Mouse (Mus musculus) hindbrain, embryonic 10.5 days (tissue): ENCODE measurements around the gene Prkn. TPM values are rescaled to one million over a fixed set of nuclear protein-coding genes. Genes with fewer than 3 reads are reported as not detected.

ENCODE experiments used
- DNase-seq: peaks from one replicate; pipeline ENCODE4 v3.0.0-alpha.2; 2017; ENCODE audit warnings: low spot score
- H3K27ac ChIP-seq: fragments of 300-500 bp; sonication (generic); 2 replicates; pipeline ENCODE4 v1.5.1; 2016; ENCODE audit warnings: mild to moderate bottlenecking, moderate library complexity
- H3K27me3 ChIP-seq: fragments of 300-500 bp; sonication (generic); 2 replicates; pipeline ENCODE4 v1.6.1; 2016; ENCODE audit warnings: mild to moderate bottlenecking; ENCODE audit not compliant: poor library complexity, insufficient read depth, severe bottlenecking
- H3K36me3 ChIP-seq: fragments of 300-500 bp; sonication (generic); 2 replicates; pipeline ENCODE4 v1.6.1; 2016; ENCODE audit warnings: mild to moderate bottlenecking, moderate library complexity
- H3K4me1 ChIP-seq: fragments of 300-500 bp; sonication (generic); replicated peaks from 2 replicates; pipeline ENCODE4 v1.6.1; 2016; ENCODE audit warnings: mild to moderate bottlenecking
- H3K4me3 ChIP-seq: fragments of 300-500 bp; sonication (generic); 2 replicates; pipeline ENCODE4 v1.5.1; 2016; ENCODE audit warnings: mild to moderate bottlenecking, moderate library complexity
- H3K9me3 ChIP-seq: fragments of 300-500 bp; sonication (generic); 2 replicates; pipeline ENCODE4 v1.6.1; 2016; ENCODE audit warnings: mild to moderate bottlenecking, moderate library complexity
- WGBS: fragments of 180-500 bp; shearing (Covaris S2); methylation state at CpG from one replicate; pipeline ENCODE4 v1.1.7; 2016; 5-methylcytosine and 5-hydroxymethylcytosine counted together
- polyA plus RNA-seq: library from polyadenylated mRNA; unstranded; fragments of >200 nt; fragmentation: Nextera tagmentation; extraction: Ambion mirVana; gene quantifications from 2 replicates; pipeline ENCODE4 v1.2.1, GENCODE M21; 2016

Prkn gene
- polyA plus RNA-seq, 1 experiment from 2014 or later: 1.2 TPM

DNA sequence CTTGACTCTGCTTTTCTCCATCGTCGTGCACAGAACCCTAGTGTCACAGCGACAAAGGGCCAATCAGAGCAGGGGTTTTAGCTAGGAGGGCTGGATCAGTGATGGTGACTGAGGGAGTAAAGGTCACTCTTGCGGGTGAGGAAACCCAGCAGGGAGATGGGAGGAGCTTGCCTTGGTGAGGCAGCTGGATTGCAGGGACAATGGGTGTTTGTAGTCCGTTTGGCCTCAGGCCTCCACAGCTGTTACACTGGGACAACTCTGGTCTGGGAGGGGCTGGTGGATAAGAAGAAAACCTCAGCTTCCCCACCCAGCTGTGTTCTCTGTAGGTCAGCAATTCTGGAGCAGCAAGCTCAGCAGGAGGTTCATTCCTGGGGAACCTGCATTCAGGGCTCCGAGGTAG is 252.7 kb downstream of the Prkn start:
- H3K36me3 ChIP-seq: no peaks in the 10 kb centered on the region
- H3K9me3 ChIP-seq: peaks cover 7% of the 10 kb centered on the region; the same call in 1 of the 2 replicates
- H3K4me3 ChIP-seq: no peak overlapping the region
- DNase-seq: peak; percentile 77
- H3K27me3 ChIP-seq: no peaks in the 10 kb centered on the region
- peaks cover 11% of the 10 kb centered on the region for H3K4me1 ChIP-seq
- WGBS: 12% methylated on average over 6 of the region's 6 CpGs
- H3K27ac ChIP-seq: peak overlapping the region; percentile 75

DNA sequence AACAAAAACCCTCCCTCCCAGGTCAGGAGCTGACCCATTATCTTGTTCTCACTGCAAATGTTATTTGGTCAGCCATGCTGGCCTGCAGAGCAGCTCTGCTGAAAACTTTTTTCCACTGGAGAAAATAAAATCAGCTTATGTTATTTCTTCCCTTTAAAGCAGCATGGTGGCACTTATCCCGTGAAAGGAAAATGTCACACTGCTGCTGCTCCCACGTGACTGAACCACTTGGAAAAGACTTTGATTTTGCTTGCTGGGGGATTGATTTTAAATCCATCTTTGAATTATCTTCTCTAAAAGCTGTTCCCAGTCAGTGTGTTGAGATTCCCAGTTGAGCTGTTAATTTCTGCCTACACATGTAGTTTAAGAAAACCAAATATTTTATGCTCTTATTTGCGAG is 253.1 kb downstream of the Prkn start:
- WGBS: 39% methylated on average over 3 of the region's 3 CpGs
- DNase-seq: no peak
- no peak overlapping the region for H3K4me3 ChIP-seq
- peaks cover 9% of the 10 kb centered on the region for H3K4me1 ChIP-seq
- H3K27me3 ChIP-seq: no peaks in the 10 kb centered on the region
- no peaks in the 10 kb centered on the region for H3K36me3 ChIP-seq
- peaks cover 7% of the 10 kb centered on the region; the same call in 1 of the 2 replicates for H3K9me3 ChIP-seq
- peak overlapping the region; percentile 75 for H3K27ac ChIP-seq

- no peaks in the 10 kb centered on the region for H3K36me3 ChIP-seq
- WGBS: 90% methylated on average over 3 of the region's 3 CpGs
- no peaks in the 10 kb centered on the region for H3K27me3 ChIP-seq
- peaks cover 5% of the 10 kb centered on the region; the same call in 1 of the 2 replicates for H3K9me3 ChIP-seq
- H3K4me1 ChIP-seq: no peaks in the 10 kb centered on the region
- H3K4me3 ChIP-seq: no peak overlapping the region
- no peak for DNase-seq
- no peak overlapping the region for H3K27ac ChIP-seq
Measured at GRCm38 (mm10) chr17:11107007-11107406, 266.8 kb downstream of the Prkn start.

GRCm38 (mm10) chr17:11107916-11108315 is 267.7 kb downstream of the Prkn start:
- Histone ChIP-seq H3K4me1 (no peaks in the 10 kb centered on the region), H3K9me3 (peaks cover 5% of the 10 kb centered on the region; the same call in 1 of the 2 replicates), H3K27me3 (no peaks in the 10 kb centered on the region), H3K36me3 (no peaks in the 10 kb centered on the region), H3K27ac (0 out of 2 replicates have a peak overlapping the region, but pooled peaks have one; percentile 31), H3K4me3 (no peak overlapping the region)
- DNase-seq: no peak
- 72% methylated on average over 2 of the region's 2 CpGs for WGBS

GRCm38 (mm10) chr17:11117508-11117907 is 277.3 kb downstream of the Prkn start:
- 85% methylated on average over 10 of the region's 10 CpGs for WGBS
- Histone ChIP-seq H3K4me3 (no peak overlapping the region), H3K36me3 (no peaks in the 10 kb centered on the region), H3K9me3 (no peaks in the 10 kb centered on the region), H3K27me3 (no peaks in the 10 kb centered on the region), H3K27ac (no peak overlapping the region), H3K4me1 (no peaks in the 10 kb centered on the region)
- DNase-seq: no peak

GRCm38 (mm10) chr17:11124048-11124447 is 283.9 kb downstream of the Prkn start:
- no peak overlapping the region for H3K27ac ChIP-seq
- no peak for DNase-seq
- H3K4me3 ChIP-seq: no peak overlapping the region
- no peaks in the 10 kb centered on the region for H3K27me3 ChIP-seq
- H3K36me3 ChIP-seq: no peaks in the 10 kb centered on the region
- 81% methylated on average over 7 of the region's 7 CpGs for WGBS
- 0 out of 2 replicates have a peak, but pooled peaks cover 2% of the 10 kb centered on the region for H3K4me1 ChIP-seq
- H3K9me3 ChIP-seq: no peaks in the 10 kb centered on the region

DNA sequence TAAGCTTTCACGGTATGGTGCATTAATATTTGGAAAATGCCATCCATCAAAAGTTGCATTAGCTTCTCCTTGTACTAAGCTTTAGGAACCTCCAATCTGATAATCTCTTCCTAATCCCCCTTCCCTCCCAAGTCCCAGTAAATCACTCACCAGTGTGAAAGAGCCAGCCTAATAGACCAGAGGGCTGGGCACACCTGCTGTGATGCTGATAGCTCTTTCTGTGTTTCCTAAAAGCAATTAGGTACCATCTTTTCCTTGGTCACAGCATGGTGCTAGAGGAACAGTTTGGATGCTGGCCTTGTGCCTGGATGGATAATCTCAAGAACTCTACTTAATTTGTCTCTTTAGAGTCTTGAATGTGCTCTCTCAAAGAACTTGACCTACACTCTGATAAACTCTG is 287.0 kb downstream of the Prkn start:
- no peaks in the 10 kb centered on the region for H3K9me3 ChIP-seq
- H3K4me1 ChIP-seq: 0 out of 2 replicates have a peak, but pooled peaks cover 5% of the 10 kb centered on the region
- H3K27me3 ChIP-seq: no peaks in the 10 kb centered on the region
- no peak overlapping the region for H3K4me3 ChIP-seq
- no peaks in the 10 kb centered on the region for H3K36me3 ChIP-seq
- no peak for DNase-seq
- WGBS: 82% methylated on average over 1 of the region's 1 CpGs
- no peak overlapping the region for H3K27ac ChIP-seq

DNA sequence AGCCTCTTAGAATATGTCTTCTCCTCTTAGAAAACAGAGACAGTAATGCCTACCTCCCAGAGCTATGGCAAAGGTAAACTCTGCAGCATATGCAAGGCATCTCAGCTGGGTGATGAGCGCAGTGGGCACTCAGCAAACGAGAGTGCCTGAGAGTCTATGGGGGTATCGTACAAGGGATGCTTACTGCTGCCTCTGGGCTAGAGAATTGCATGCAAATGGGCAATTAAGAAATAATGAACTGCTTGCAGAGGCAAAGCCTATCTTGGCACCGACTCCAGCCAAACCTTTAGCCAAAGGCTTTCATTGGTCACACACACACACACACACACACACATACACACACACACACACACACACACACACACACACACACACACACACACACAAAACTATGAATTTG is 290.7 kb downstream of the Prkn start:
- no peak for DNase-seq
- 91% methylated on average over 4 of the region's 4 CpGs for WGBS

DNA sequence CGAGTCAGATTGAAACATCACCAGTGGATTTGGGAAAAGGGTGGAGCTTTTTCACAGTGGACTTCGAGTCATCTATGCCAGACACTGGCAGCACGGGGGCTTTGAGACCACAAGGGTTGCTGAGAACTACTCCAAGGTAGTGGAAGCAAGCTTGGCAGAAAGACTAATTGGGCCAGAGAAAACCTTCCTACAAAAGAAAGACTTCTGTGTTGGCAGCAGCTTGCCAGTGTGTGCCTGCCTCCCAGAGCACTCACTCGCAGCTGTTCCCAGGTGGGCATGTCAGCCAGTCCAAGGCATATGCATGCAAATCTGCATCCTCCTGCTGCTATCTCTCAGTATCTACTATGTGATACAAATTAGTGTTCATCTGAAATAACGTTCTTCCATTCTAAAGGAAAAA is 302.1 kb downstream of the Prkn start:
- no peaks in the 10 kb centered on the region for H3K36me3 ChIP-seq
- H3K4me3 ChIP-seq: no peak overlapping the region
- DNase-seq: no peak
- 84% methylated on average over 5 of the region's 5 CpGs for WGBS
- H3K27me3 ChIP-seq: no peaks in the 10 kb centered on the region
- H3K27ac ChIP-seq: no peak overlapping the region
- no peaks in the 10 kb centered on the region for H3K9me3 ChIP-seq
- no peaks in the 10 kb centered on the region for H3K4me1 ChIP-seq

More for the DNA sequence above, 290.7 kb downstream of the Prkn start:
- Histone ChIP-seq H3K27ac (no peak overlapping the region), H3K9me3 (no peaks in the 10 kb centered on the region), H3K27me3 (no peaks in the 10 kb centered on the region), H3K4me1 (0 out of 2 replicates have a peak, but pooled peaks cover 5% of the 10 kb centered on the region), H3K4me3 (no peak overlapping the region), H3K36me3 (no peaks in the 10 kb centered on the region)

DNA sequence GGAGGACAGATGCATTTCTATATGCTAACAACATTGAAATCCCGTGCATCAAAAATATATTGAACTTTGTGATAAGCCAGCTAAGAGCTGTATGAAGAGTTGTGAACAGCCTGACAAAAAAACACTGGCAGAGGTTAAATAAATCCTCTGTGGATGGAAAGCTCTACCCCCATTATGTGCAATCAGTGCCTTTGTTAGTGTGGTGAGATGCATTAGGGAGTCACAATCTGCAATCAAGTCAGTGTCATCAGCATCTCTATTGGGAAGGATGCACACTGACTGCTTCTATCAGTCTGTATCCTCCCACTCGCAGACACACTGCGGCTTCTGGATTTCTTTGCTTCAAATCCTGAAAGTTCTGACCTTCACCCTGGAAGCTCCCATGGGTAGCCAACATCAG is 315.9 kb downstream of the Prkn start:
- Histone ChIP-seq H3K4me3 (no peak overlapping the region), H3K4me1 (no peaks in the 10 kb centered on the region), H3K27me3 (no peaks in the 10 kb centered on the region), H3K36me3 (no peaks in the 10 kb centered on the region), H3K27ac (no peak overlapping the region), H3K9me3 (no peaks in the 10 kb centered on the region)
- WGBS: 86% methylated on average over 3 of the region's 3 CpGs
- DNase-seq: no peak

- Histone ChIP-seq H3K27me3 (no peaks in the 10 kb centered on the region), H3K4me1 (no peaks in the 10 kb centered on the region), H3K9me3 (no peaks in the 10 kb centered on the region), H3K36me3 (no peaks in the 10 kb centered on the region), H3K4me3 (no peak overlapping the region), H3K27ac (no peak overlapping the region)
- 87% methylated on average over 7 of the region's 7 CpGs for WGBS
- DNase-seq: no peak
Measured at GRCm38 (mm10) chr17:11157536-11157935, 317.4 kb downstream of the Prkn start.

- no peaks in the 10 kb centered on the region for H3K36me3 ChIP-seq
- no peak overlapping the region for H3K4me3 ChIP-seq
- no peaks in the 10 kb centered on the region for H3K27me3 ChIP-seq
- no peak overlapping the region for H3K27ac ChIP-seq
- DNase-seq: no peak
- H3K9me3 ChIP-seq: no peaks in the 10 kb centered on the region
- no peaks in the 10 kb centered on the region for H3K4me1 ChIP-seq
- 76% methylated on average over 1 of the region's 1 CpGs for WGBS
Measured at GRCm38 (mm10) chr17:11161436-11161835, 321.3 kb downstream of the Prkn start.

- H3K4me1 ChIP-seq: no peaks in the 10 kb centered on the region
- DNase-seq: no peak
- H3K27me3 ChIP-seq: no peaks in the 10 kb centered on the region
- H3K36me3 ChIP-seq: no peaks in the 10 kb centered on the region
- no peak overlapping the region for H3K27ac ChIP-seq
- WGBS: 89% methylated on average over 3 of the region's 3 CpGs
- no peak overlapping the region for H3K4me3 ChIP-seq
- H3K9me3 ChIP-seq: no peaks in the 10 kb centered on the region
Measured at GRCm38 (mm10) chr17:11162770-11163169, 322.6 kb downstream of the Prkn start.

DNA sequence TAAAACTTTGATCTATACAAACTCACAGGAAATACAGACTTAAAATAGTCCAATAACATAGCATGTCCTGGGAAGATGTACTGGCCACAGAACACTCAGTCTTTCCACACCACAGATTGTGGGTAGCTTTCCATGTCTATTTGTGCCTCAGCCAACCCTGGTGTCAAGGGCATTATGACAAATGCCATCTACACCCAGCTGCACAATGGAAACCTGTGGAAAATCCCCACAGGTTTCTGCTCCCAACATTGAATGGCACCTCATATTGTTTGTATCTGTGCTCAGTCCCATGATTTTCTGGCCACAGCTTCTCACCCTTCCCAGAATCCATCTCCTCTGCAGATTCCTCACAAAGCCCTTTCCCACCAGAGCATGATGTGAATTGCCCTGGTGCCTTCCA is 347.2 kb downstream of the Prkn start:
- Histone ChIP-seq H3K36me3 (no peaks in the 10 kb centered on the region), H3K27ac (no peak overlapping the region), H3K27me3 (no peaks in the 10 kb centered on the region)

More for the DNA sequence above, 347.2 kb downstream of the Prkn start:
- Histone ChIP-seq H3K4me1 (no peaks in the 10 kb centered on the region), H3K9me3 (no peaks in the 10 kb centered on the region), H3K4me3 (no peak overlapping the region)
- no peak for DNase-seq
